Mouse (Mus musculus) E14TG2a.4 (cell line): ENCODE data around the gene Apol7c.
"Not testable (repeated sequence)": the region's sequence is repeated elsewhere in the genome, so short reads cannot be mapped to it uniquely, and the experiment has no call there.

Source experiments
- H3K27me3 ChIP-seq: 2 replicates; pipeline ENCODE4 v1.6.1; 2014; ENCODE audit warnings: low read length, control low read depth; ENCODE audit not compliant: insufficient read depth
- H3K36me3 ChIP-seq: 2 replicates; pipeline ENCODE4 v1.6.1; 2014; ENCODE audit warnings: low read length, control low read depth; ENCODE audit not compliant: insufficient read depth
- H3K4me1 ChIP-seq: replicated peaks from 2 replicates; pipeline ENCODE4 v1.6.1; 2014; ENCODE audit warnings: low read depth, low read length, control low read depth
- H3K4me3 ChIP-seq: replicated peaks from 2 replicates; pipeline ENCODE4 v1.5.1; 2014; ENCODE audit warnings: mild to moderate bottlenecking, low read length
- H3K9me3 ChIP-seq: 2 replicates; pipeline ENCODE4 v1.6.1; 2014; ENCODE audit warnings: low read length, control low read depth
- CTCF ChIP-seq: conservative IDR thresholded peaks from 2 replicates; pipeline ENCODE4 v1.5.1; 2014; ENCODE audit warnings: low read length
- NANOG ChIP-seq: IDR thresholded peaks from 2 replicates; pipeline ENCODE4 v1.6.1; 2014; ENCODE audit warnings: borderline replicate concordance, low read length, mixed read lengths
- POU5F1 ChIP-seq: IDR thresholded peaks from 2 replicates; pipeline ENCODE4 v1.6.1; 2014; ENCODE audit warnings: low read length, borderline replicate concordance

Apol7c gene

GRCm38 (mm10) chr15:77533216-77533615 lies at the start of gene Apol7c:
Gene Apol7c, minus strand, starts transcription at chr15:77533316.
- no peak for TF ChIP-seq CTCF
- TF ChIP-seq POU5F1, result no peak
- no peak for TF ChIP-seq NANOG

GRCm38 (mm10) chr15:77581681-77582080 lies 48.6 kb upstream of the Apol7c start:
- Histone ChIP-seq H3K36me3 (no peaks in the 10 kb centered on the region), H3K4me3 (no peak overlapping the region), H3K4me1 (no peaks in the 10 kb centered on the region), H3K27me3 (0 out of 2 replicates have a peak, but pooled peaks cover 3% of the 10 kb centered on the region), H3K9me3 (peaks cover 7% of the 10 kb centered on the region; the same call in 1 of the 2 replicates)
- TF ChIP-seq NANOG (no peak), POU5F1 (no peak), CTCF (no peak)

More at GRCm38 (mm10) chr15:77533216-77533615, at the start of gene Apol7c:
- no peak within 1 kb of the TSS for H3K4me3 ChIP-seq
- no peaks in the 10 kb centered on the region for H3K27me3 ChIP-seq
- no peaks in the 10 kb centered on the region for H3K36me3 ChIP-seq
- peaks cover 5% of the 10 kb centered on the region; the same call in 1 of the 2 replicates for H3K9me3 ChIP-seq
- H3K4me1 ChIP-seq, result no peaks in the 10 kb centered on the region

GRCm38 (mm10) chr15:77579311-77579710 lies 46.2 kb upstream of the Apol7c start:
- Histone ChIP-seq H3K27me3 (no peaks in the 10 kb centered on the region), H3K36me3 (no peaks in the 10 kb centered on the region), H3K4me3 (no peak overlapping the region), H3K9me3 (peaks cover 9% of the 10 kb centered on the region; the same call in 1 of the 2 replicates), H3K4me1 (no peaks in the 10 kb centered on the region)
- TF ChIP-seq CTCF (no peak), NANOG (no peak), POU5F1 (no peak)

GRCm38 (mm10) chr15:77578801-77579200 lies 45.7 kb upstream of the Apol7c start:
- Histone ChIP-seq H3K9me3 (peaks cover 14% of the 10 kb centered on the region; the same call in 1 of the 2 replicates), H3K4me3 (no peak overlapping the region), H3K27me3 (no peaks in the 10 kb centered on the region), H3K36me3 (no peaks in the 10 kb centered on the region), H3K4me1 (no peaks in the 10 kb centered on the region)
- TF ChIP-seq NANOG, result no peak
- TF ChIP-seq POU5F1, result no peak
- no peak for TF ChIP-seq CTCF

GRCm38 (mm10) chr15:77563219-77563618 lies 30.1 kb upstream of the Apol7c start:
- no peak overlapping the region for H3K4me3 ChIP-seq
- no peaks in the 10 kb centered on the region for H3K27me3 ChIP-seq
- H3K4me1 ChIP-seq, result peaks cover 14% of the 10 kb centered on the region
- H3K36me3 ChIP-seq, result no peaks in the 10 kb centered on the region
- no peak for TF ChIP-seq CTCF
- TF ChIP-seq NANOG, result no peak
- TF ChIP-seq POU5F1, result no peak
- peaks cover 7% of the 10 kb centered on the region for H3K9me3 ChIP-seq

- H3K27me3 ChIP-seq, result no peaks in the 10 kb centered on the region
- no peak for TF ChIP-seq POU5F1
- no peak for TF ChIP-seq NANOG
- no peak for TF ChIP-seq CTCF
- peaks cover 14% of the 10 kb centered on the region for H3K4me1 ChIP-seq
- no peaks in the 10 kb centered on the region for H3K9me3 ChIP-seq
- no peaks in the 10 kb centered on the region for H3K36me3 ChIP-seq
- H3K4me3 ChIP-seq, result no peak within 1 kb of the TSS
Measured at GRCm38 (mm10) chr15:77561792-77562191, 28.7 kb upstream of the Apol7c start, which contains the start of gene 1700025B11Rik. Gene 1700025B11Rik, minus strand, starts transcription at chr15:77561892.

- H3K4me3 ChIP-seq, H3K36me3 ChIP-seq, H3K9me3 ChIP-seq, H3K27me3 ChIP-seq, H3K4me1 ChIP-seq: not testable (repeated sequence)
Measured at GRCm38 (mm10) chr15:77539221-77539620, 6.1 kb upstream of the Apol7c start.

GRCm38 (mm10) chr15:77523186-77523843 lies 9.8 kb downstream of the Apol7c start:
- not testable (repeated sequence) for H3K4me3 ChIP-seq, H3K36me3 ChIP-seq, H3K27me3 ChIP-seq, H3K4me1 ChIP-seq, H3K9me3 ChIP-seq
- TF ChIP-seq CTCF, result peak; percentile 31

GRCm38 (mm10) chr15:77520596-77520995 lies 12.5 kb downstream of the Apol7c start:
- not testable (repeated sequence) for H3K36me3 ChIP-seq, H3K4me3 ChIP-seq, H3K4me1 ChIP-seq, H3K27me3 ChIP-seq, H3K9me3 ChIP-seq

GRCm38 (mm10) chr15:77507966-77508365 lies 25.1 kb downstream of the Apol7c start, which contains the start of gene Apol11a:
Gene Apol11a, plus strand, starts transcription at chr15:77508271.
- H3K9me3 ChIP-seq, H3K36me3 ChIP-seq: not testable (repeated sequence)

GRCm38 (mm10) chr15:77494694-77495093 lies 38.4 kb downstream of the Apol7c start:
- not testable (repeated sequence) for H3K4me1 ChIP-seq, H3K27me3 ChIP-seq, H3K4me3 ChIP-seq, H3K36me3 ChIP-seq, H3K9me3 ChIP-seq

More at GRCm38 (mm10) chr15:77507966-77508365, 25.1 kb downstream of the Apol7c start, which contains the start of gene Apol11a:
- not testable (repeated sequence) for H3K27me3 ChIP-seq, H3K4me1 ChIP-seq, H3K4me3 ChIP-seq

- not testable (repeated sequence) for H3K27me3 ChIP-seq, H3K4me1 ChIP-seq, H3K36me3 ChIP-seq, H3K4me3 ChIP-seq, H3K9me3 ChIP-seq
Measured at GRCm38 (mm10) chr15:77493181-77493580, 39.9 kb downstream of the Apol7c start.
